Mouse (Mus musculus) central nervous system, embryonic 11.5 days (tissue): ENCODE results near the gene Ambp. TPM values are rescaled to one million over a fixed set of nuclear protein-coding genes. Genes with fewer than 3 reads are reported as not detected.

Experiments
- polyA plus RNA-seq: library from polyadenylated mRNA; depleted of rRNA; stranded (reverse); fragments of >200 nt; gene quantifications from 2 replicates; pipeline ENCODE4 v1.2.3, GENCODE M21; 2012; rRNA removed

Gene Ambp
- polyA plus RNA-seq = 18.4 and 34.1 TPM in 2 replicates

GRCm38 (mm10) chr4:63154699-63155098 lies at the start of gene Ambp:
Ambp (minus strand) TSS chr4:63154799.

GRCm38 (mm10) chr4:63171969-63172685 lies 17.5 kb upstream of the Ambp start, which contains the start of gene Kif12:
Kif12 (minus strand) TSS chr4:63172131.

Other genes with a start within 250 kb of the Ambp start
- 29.9 and 35.0 TPM in 2 replicates for gene Zfp618, start 189.2 kb downstream of the Ambp start, polyA plus RNA-seq
- gene Kif12, start 17.3 kb upstream of the Ambp start, polyA plus RNA-seq = 0.97 and 1.1 TPM in 2 replicates
- 16.2 and 22.2 TPM in 2 replicates for gene Col27a1, start 59.2 kb upstream of the Ambp start, polyA plus RNA-seq
- gene Orm1, start 189.8 kb upstream of the Ambp start, polyA plus RNA-seq = not detected in 2 replicates
- not detected in 2 replicates for gene Orm3, start 201.4 kb upstream of the Ambp start, polyA plus RNA-seq
- gene Orm2, start 207.7 kb upstream of the Ambp start, polyA plus RNA-seq = not detected in 2 replicates
- 8.6 and 8.8 TPM in 2 replicates for gene Akna, start 248.6 kb upstream of the Ambp start, polyA plus RNA-seq